Mouse (Mus musculus): ENCODE measurements around the gene Chtop. TPM values are rescaled to one million over a fixed set of nuclear protein-coding genes. Genes with fewer than 3 reads are reported as not detected.

Gene Chtop
- polyA plus RNA-seq, 2 experiments from 2014 or later, result 50.3 to 57.9 TPM

DNA sequence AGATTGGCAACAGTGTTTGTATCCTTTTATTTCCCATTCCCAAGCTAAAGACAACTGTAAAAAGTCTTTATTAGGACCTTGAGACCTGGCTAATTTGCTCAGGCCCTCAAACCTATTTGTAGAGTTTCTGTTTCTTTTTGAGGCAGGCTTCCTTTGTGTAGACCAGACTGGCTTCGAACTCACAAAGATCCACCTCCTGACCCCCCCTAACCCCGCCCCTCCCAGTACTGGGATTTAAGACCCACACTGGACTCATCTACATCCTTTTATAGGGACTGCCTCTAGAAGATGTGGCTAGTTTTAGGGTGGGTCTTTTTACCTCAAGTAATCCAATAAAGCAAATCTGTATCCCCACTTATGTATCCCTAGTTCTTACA is 437 bp upstream of the Chtop start:
- peak; percentile 27 for ATAC-seq

DNA sequence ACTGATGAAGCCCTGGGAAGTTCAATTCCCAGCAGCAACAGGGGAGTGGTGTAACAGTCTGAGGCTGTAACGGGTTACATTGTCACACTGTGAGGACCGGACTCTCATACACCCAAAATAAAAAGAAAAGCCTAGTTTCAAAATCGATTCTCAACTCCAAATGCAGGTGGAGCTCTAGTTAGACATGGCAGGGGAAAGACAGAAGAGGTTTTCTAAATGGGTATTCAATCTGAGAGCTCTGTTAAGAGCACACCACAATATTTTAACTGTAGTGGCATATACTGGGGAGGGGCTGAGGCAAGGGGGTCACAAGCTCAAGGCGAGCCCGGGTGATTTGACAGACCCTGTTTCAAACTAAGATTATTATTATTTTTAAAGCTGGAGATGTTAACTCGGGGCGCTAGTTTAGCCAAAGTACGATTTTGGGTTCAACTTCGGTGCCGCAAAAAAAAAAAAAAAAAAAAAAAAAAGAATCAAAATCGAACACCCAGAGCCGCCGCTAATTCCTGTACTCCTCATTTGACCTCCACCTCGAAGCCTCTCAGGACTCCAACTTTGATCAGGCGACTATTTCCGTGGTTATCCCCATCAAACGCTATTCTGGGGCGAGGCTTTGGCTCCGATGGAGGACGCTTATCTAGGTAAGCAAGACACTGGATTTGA is 880 bp downstream of the Chtop start:
- ATAC-seq, result no peak

GRCm38 (mm10) chr3:90506362-90506761 is 2.9 kb downstream of the Chtop start:
- no peak for ATAC-seq

GRCm38 (mm10) chr3:90505216-90505615 is 4.1 kb downstream of the Chtop start:
- ATAC-seq, result no peak

DNA sequence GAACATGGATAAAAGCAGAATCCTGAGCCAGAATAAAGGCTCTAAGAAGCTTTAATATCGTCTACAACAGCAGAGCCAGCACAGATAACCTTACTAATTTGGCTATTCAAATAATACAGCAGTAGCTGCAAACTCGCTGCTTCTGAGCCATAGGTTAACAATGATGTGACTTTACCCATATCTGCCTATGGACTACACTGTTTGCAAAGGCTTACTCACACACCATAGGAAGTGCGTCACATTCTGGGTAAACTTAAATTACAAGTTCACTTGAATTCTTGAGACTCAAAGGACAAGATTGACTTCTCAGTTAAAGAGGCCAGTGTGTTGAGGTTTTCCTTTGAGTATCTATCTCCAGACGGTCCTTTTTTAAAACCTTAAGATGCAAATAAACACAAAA is 5.9 kb downstream of the Chtop start:
- ATAC-seq, result peak; percentile 29

GRCm38 (mm10) chr3:90497597-90497996 is 11.7 kb downstream of the Chtop start:
- no peak for ATAC-seq

- no peak for ATAC-seq
Observed at GRCm38 (mm10) chr3:90495850-90496525, 13.3 kb downstream of the Chtop start.

DNA sequence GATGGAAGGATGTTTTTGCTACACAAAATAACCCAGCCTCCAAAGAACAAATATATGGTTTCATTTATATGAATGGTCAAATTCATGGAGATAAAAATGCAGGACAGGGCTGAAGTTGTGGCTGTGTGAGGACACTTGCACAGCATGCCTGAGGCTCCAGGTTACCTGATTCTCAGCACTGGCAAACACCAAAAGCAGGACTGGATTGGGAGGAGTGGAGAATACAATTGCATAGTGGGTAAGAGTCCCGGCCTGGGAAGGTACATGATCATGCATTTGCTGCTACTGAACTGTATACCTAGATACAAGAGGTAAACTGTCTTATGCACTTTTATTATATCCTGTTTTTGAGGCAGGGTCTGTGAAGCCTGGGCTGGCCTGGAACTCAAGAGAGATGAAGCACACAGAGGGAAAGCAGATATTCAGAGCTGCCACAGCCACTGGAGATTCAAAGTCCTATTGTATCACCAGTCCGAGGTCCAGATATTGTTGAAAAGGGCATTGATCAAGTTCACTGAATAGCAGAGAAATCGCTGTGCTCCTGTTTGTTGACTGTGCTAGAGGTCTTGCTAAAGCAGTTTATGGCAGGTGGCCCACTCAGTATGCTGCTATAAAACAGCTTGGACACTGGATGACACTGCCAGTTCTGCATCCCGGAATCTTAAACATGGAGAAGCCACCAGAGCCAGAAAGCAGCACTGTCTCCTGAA is 15.3 kb downstream of the Chtop start:
- no peak for ATAC-seq

- peak; percentile 43 for ATAC-seq
Observed at GRCm38 (mm10) chr3:90491350-90491749, 17.9 kb downstream of the Chtop start.

GRCm38 (mm10) chr3:90490696-90491256 is 18.5 kb downstream of the Chtop start, which contains the start of gene Snapin:
TSS of gene Snapin (minus strand) at chr3:90491033.
- ATAC-seq, result peak; percentile 97

DNA sequence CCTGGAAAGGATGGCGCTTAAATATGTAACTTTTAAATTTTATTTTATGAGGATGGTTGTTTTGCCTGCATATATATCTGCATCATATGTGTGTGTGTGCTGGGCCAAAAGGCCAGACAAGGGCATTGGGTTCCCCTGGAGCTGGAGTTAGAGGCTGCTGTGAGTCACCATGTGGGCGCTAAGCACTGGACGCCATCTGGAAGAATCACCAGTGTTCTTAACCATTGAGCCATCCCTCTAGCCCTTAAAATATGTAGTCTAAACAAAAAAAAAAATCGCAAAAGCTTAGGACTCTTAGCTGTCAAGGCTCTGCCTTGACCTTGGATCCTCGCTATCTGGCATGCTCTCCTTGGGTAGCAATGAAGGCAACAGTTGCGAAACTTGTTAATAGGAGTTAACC is 20.7 kb downstream of the Chtop start:
- ATAC-seq, result no peak

GRCm38 (mm10) chr3:90486998-90487397 is 22.3 kb downstream of the Chtop start:
- no peak for ATAC-seq

DNA sequence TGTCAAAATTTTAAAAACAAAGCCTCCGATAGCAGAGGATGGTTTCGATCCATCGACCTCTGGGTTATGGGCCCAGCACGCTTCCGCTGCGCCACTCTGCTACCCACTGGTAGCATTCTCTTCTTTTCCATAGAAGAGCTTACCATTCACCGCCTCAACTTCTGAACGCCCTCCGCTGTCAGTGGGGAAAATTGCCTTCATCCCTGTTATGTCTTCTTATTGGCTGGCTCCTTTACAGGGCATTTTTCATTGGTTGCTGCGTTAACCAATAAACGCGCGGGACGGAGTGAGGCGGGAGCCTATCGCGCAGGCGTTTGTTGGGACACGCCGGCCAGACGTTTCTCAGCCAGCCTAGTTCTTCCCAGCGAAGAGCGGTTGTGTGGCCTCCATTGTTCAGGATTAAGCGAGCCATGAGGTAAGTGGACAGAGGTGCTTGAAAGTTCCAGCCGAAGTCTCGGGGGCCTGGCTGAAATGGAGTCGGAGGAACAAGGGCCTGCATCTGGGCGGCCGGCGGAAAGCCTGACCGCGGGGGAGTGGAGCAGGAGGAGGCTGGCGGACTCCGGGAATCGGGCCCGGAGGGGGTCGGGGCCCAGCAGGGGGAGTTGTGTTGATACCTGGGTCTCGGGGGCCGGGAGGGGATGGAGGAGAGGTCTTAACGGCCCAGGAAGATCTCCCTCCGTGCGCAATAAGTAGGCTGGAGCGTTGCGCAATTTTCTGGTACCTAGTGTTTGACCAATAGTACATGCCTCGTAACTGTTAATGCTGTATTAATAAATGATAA is 33.3 kb downstream of the Chtop start, which contains the start of gene Ilf2:
Gene Ilf2 (plus strand): TSS at position 296 of the 781 bp plus-strand sequence.
- ATAC-seq, result peak; percentile 99

- ATAC-seq, result peak; percentile 7
Observed at GRCm38 (mm10) chr3:90475151-90475830, 34.0 kb downstream of the Chtop start.

DNA sequence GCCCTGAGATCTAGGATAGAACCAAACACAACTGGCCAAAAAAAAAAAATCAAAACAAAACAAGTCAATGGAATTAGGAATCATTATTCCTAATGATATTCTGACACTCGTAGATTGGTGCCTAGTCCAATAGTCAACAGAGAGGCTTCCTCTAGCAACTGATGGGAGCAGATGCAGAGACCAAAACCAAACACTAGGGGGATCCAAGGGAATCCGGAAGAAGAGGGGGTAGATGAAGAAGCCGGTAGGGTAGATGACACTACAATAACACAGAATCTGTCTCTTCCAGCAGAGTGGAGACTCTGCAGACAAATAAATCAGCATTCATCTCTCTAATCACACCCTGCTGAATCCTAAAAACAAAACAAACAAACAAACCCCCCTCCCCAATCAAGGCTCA is 37.1 kb downstream of the Chtop start:
- peak; percentile 49 for ATAC-seq

DNA sequence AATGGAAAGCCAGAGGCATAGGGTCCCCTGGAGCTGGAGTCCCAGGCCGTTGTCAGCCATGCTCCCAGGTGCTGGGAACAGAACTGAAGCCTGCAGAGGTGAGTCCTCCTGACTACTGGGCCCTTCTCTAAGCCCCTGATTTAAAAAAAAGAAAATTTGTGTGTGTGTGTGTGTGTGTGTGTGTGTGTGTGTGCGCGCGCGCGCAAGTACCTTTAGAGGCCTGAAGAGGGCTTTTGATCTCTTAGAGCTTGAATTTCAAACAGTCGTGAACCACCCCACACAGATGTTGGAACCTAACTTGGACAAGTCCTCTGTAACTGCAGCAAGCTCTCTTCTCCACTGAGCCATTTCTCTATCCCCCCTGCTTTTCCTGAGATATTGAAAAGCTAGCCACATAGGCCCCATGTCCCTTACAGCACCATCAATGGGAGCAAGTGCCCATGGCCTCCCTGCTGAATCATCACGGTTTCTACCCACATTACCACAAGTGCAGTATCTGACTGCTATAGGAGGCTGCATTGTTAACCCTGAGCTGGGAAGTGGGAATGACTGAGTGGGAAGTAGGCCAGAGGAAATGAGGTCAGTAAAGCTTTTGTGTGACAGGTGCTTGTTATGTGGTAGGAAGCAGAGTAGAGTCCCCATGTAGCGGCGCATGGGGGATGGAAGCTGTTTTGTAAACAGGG is 41.5 kb downstream of the Chtop start:
- no peak for ATAC-seq

DNA sequence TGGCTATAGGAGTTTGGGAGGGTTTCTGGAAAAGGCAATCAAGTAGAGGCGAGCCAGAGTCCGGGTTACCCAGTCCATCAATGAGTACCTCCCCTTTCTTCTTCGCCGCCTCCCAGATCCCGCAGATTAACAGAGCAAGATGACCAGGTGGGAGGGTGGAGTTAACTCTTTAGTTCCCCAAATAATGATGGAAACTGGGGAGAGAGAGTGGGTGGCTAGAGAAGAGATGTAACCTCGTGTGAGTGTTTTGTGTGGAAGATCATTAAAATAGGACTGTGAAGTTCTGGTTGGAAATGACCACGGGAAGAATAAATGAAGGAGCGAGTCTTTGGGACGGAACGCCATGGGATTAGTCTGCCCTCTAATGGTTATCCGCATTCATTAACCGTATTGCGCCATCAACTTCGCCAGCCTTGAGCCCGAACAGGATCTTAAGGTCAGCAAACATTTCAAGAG is 43.0 kb downstream of the Chtop start:
- ATAC-seq, result no peak

GRCm38 (mm10) chr3:90465686-90466310 is 43.5 kb downstream of the Chtop start, which contains the start of gene Npr1:
TSS of gene Npr1 (minus strand) at chr3:90465866.
- ATAC-seq, result peak; percentile 17

DNA sequence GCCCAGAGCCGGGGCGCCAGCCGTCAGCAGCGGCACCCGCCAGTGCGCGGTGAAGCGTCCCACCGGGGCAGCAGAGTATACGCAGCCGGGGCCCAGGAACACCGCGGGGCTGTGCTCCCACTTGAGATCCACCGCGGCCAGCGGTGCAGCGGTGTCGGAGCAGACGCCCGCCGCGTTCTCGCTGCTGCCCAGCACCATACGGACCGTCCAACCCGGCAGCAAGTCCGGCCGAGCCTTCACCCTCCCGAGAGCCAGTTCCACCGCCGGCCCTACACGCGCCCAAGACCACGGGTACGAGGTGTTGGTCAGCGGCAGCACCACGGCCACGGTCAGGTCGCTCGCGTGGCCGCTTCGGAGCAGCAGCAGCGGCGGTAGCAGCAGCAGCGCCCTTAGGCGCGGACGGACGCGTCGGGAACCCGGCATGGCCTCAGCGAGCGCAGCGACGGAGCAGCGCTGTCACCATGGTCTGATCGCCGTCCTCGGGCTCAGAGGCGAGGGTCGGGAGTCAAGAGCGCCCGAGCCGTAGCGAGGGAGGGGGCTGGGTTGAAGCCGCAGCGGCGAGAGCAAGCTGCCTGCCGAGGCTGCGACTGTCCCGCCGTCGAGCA is 44.1 kb downstream of the Chtop start:
- ATAC-seq, result peak; percentile 34

GRCm38 (mm10) chr3:90464552-90465080 is 44.7 kb downstream of the Chtop start:
- ATAC-seq, result no peak
